Mouse (Mus musculus) liver, embryonic 16.5 days (tissue): Measurements from ENCODE around the gene Slc25a4. TPM values are rescaled to one million over a fixed set of nuclear protein-coding genes. Genes with fewer than 3 reads are reported as not detected.
"Not testable (repeated sequence)": the region's sequence is repeated elsewhere in the genome, so short reads cannot be mapped to it uniquely, and the experiment has no call there.

Source experiments
- ATAC-seq: fragments of 200-750 bp; cut with Nextera tagmentation; 2 replicates; pipeline ENCODE4 v1.8.0; 2017; ENCODE audit warnings: low read depth, mild to moderate bottlenecking, moderate number of reproducible peaks, moderate library complexity
- H3K27ac ChIP-seq: fragments of 300-500 bp; sonication (generic); 2 replicates; pipeline ENCODE4 v1.5.1; 2014; ENCODE audit warnings: mild to moderate bottlenecking, low read length
- H3K27me3 ChIP-seq: fragments of 300-500 bp; sonication (generic); 2 replicates; pipeline ENCODE4 v1.6.1; 2014; ENCODE audit warnings: low read depth, low read length, mixed read lengths; ENCODE audit not compliant: control insufficient read depth, insufficient read depth
- H3K36me3 ChIP-seq: fragments of 300-500 bp; sonication (generic); 2 replicates; pipeline ENCODE4 v1.6.1; 2014; ENCODE audit warnings: mild to moderate bottlenecking; ENCODE audit not compliant: control insufficient read depth, insufficient read depth
- H3K4me1 ChIP-seq: fragments of 300-500 bp; sonication (generic); 2 replicates; pipeline ENCODE4 v1.6.1; 2014; ENCODE audit warnings: low read depth, low read length, mixed read lengths; ENCODE audit not compliant: control insufficient read depth
- H3K4me2 ChIP-seq: fragments of 300-500 bp; sonication (generic); 2 replicates; pipeline ENCODE4 v1.6.1; 2014; ENCODE audit warnings: low read depth, low read length, mixed read lengths
- H3K4me3 ChIP-seq: fragments of 300-500 bp; sonication (generic); 2 replicates; pipeline ENCODE4 v1.5.1; 2014; ENCODE audit warnings: low read depth, mild to moderate bottlenecking, low read length
- H3K9ac ChIP-seq: fragments of 300-500 bp; sonication (generic); 2 replicates; pipeline ENCODE4 v1.6.1; 2014; ENCODE audit warnings: low read depth, low read length
- H3K9me3 ChIP-seq: fragments of 300-500 bp; sonication (generic); replicated peaks from 2 replicates; pipeline ENCODE4 v1.6.1; 2016; ENCODE audit warnings: low read length; ENCODE audit not compliant: control insufficient read depth
- WGBS: fragments of 180-500 bp; shearing (Covaris S2); extraction: QIAGEN DNeasy Blood & Tissue Kit; methylation state at CpG from one replicate; pipeline ENCODE4 v1.1.7; 2014; ENCODE audit not compliant: insufficient replicate concordance; 5-methylcytosine and 5-hydroxymethylcytosine counted together
- polyA plus RNA-seq: library from polyadenylated mRNA; unstranded; fragments of >200 nt; fragmentation: Nextera tagmentation; extraction: Ambion mirVana; gene quantifications from 2 replicates; pipeline ENCODE4 v1.2.1, GENCODE M21; 2015

Gene Slc25a4
- polyA plus RNA-seq, 1 experiment from 2014 or later: 92.4 TPM

DNA sequence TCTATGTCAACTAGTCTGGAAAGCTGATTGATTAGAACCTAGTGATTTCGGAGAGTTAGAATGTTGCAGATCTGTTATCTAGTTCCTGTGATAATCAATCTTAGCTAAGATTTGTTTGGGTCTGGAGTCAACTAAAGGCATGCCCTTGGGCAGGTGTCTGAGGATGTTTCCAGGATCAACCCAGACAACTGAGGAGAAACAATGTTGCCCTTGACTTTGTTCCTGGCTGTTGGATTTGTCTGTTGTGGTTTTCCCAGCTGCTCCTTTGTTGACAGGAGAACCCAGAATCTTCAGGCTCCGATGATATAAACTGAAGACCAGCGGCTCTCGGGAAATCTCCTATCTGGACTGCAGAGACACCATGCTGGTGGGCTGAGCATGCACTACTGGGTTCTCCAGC is 23.7 kb upstream of the Slc25a4 start:
- no peak for ATAC-seq
- Histone ChIP-seq H3K4me2 (no peak overlapping the region), H3K9me3 (no peaks in the 10 kb centered on the region), H3K4me3 (no peak overlapping the region), H3K36me3 (no peaks in the 10 kb centered on the region), H3K27me3 (no peaks in the 10 kb centered on the region), H3K27ac (no peak overlapping the region), H3K4me1 (no peaks in the 10 kb centered on the region), H3K9ac (no peak overlapping the region)
- 63% methylated on average over 4 of the region's 4 CpGs for WGBS

DNA sequence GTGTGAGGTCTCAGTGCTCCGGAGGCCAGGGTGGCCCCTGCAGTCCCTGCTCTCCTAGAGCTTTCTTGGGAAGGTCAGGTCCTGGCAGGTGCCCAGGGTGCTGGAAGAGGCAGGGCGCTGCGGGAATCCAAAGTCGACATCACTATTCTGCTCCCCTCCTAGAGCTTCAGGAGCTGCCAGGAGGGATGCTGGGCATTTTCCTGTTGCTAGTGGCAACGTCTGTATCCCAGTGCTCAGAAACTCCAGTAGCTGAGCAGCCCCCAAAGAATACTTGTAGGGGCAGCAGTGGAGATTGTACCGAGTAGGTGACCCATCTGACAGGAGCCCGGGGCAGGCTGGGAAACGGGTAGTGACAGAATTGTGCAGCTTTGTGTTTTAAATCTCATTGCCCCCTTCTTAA is 21.7 kb upstream of the Slc25a4 start:
- H3K27ac ChIP-seq: no peak overlapping the region
- H3K4me2 ChIP-seq: no peak overlapping the region
- no peaks in the 10 kb centered on the region for H3K27me3 ChIP-seq
- 47% methylated on average over 8 of the region's 8 CpGs for WGBS
- no peak for ATAC-seq
- no peak overlapping the region for H3K9ac ChIP-seq
- H3K36me3 ChIP-seq: no peaks in the 10 kb centered on the region
- H3K9me3 ChIP-seq: no peaks in the 10 kb centered on the region
- no peak overlapping the region for H3K4me3 ChIP-seq
- no peaks in the 10 kb centered on the region for H3K4me1 ChIP-seq

DNA sequence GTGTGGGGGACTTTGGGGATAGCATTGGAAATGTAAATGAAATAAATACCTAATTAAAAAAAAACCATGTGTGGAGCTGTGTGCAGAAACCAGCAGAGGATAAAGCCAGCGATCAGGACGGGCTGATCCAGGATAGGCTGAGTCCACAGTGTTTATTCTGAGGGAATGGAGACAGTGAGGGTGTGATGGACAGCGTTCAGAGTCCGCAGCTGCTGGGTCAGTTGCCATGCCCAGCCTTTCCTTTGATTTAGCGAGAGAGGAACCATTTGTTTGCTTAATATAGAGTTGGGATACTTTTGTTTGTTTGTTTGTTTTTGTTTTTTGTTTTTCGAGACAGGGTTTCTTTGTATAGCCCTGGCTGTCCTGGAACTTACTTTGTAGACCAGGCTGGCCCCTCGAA is 20.9 kb upstream of the Slc25a4 start:
- not testable (repeated sequence) for H3K4me3 ChIP-seq, H3K4me2 ChIP-seq, ATAC-seq, H3K9ac ChIP-seq, H3K9me3 ChIP-seq, H3K36me3 ChIP-seq, H3K27ac ChIP-seq, H3K4me1 ChIP-seq, H3K27me3 ChIP-seq
- 53% methylated on average over 7 of the region's 7 CpGs for WGBS

DNA sequence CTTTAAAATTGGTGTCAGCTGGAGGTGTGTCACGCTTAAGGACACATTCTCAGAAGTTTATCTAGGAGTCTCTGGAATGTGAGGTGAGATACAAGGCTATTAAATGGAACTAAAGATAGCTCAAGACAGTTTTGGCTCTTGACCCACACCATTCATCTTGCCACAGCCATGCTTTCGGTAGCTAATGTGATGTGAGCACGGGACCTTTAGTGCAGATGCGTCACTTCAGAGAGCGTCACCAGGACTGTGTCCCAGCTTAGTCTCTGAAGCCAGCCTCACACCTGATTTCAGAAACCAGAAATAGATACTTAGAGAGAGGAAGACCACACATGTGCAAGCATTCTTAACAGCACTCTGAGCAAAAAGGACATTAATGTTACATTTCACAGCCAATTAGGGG is 15.5 kb upstream of the Slc25a4 start:
- no peaks in the 10 kb centered on the region for H3K4me1 ChIP-seq
- H3K36me3 ChIP-seq: no peaks in the 10 kb centered on the region
- H3K9me3 ChIP-seq: no peaks in the 10 kb centered on the region
- H3K27me3 ChIP-seq: no peaks in the 10 kb centered on the region
- no peak overlapping the region for H3K9ac ChIP-seq
- 71% methylated on average over 5 of the region's 5 CpGs for WGBS
- H3K4me3 ChIP-seq: no peak overlapping the region
- H3K27ac ChIP-seq: no peak overlapping the region
- no peak for ATAC-seq
- no peak overlapping the region for H3K4me2 ChIP-seq

DNA sequence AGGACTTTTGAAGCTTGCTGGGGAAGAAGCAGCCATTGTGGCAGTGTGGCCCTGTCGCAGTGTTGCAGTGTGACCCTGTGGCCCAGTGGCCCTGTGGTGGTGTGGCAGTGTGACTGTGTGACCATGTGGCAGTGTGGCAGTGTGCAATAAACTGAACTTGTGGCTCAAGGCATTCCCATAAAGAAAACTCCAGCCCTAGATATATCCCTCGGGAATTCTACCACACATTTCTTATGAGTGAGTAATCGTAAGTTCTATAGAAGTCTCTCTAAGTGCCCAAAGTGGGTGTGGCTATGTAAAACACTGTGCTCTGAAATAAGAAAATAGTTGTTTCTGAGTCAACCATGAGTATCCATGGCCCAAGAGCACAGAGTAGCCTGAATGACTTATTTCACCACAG is 14.4 kb upstream of the Slc25a4 start:
- H3K27me3 ChIP-seq: no peaks in the 10 kb centered on the region
- no peak overlapping the region for H3K9ac ChIP-seq
- no peak for ATAC-seq
- no peak overlapping the region for H3K4me3 ChIP-seq
- no peak overlapping the region for H3K27ac ChIP-seq
- H3K4me1 ChIP-seq: no peaks in the 10 kb centered on the region
- H3K4me2 ChIP-seq: no peak overlapping the region
- H3K9me3 ChIP-seq: no peaks in the 10 kb centered on the region
- H3K36me3 ChIP-seq: no peaks in the 10 kb centered on the region
- WGBS: 56% methylated on average over 3 of the region's 3 CpGs

DNA sequence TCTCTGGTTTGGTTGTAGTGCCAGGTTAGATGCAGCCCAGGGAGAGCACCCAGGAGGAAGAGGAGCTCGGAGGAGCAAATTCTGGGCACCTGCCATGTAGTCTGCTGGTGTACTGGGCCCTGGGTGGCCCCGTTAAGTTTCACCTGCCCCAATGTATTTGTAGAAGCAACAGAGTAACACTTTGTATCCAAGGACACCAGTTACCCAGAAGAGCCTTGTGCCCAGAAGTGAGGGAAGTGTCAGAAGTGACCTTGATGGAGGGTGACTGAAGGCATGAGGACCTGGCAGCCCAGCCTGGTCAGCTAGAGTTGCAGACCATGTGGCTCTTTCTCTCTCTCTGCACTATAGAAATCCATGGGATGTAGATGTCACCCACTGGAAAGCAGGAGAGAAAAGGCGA is 9.5 kb upstream of the Slc25a4 start:
- H3K4me2 ChIP-seq: no peak overlapping the region
- WGBS: 47% methylated on average over 3 of the region's 3 CpGs
- ATAC-seq: no peak
- no peak overlapping the region for H3K9ac ChIP-seq
- H3K27ac ChIP-seq: no peak overlapping the region
- no peaks in the 10 kb centered on the region for H3K36me3 ChIP-seq
- H3K4me3 ChIP-seq: no peak overlapping the region
- H3K27me3 ChIP-seq: no peaks in the 10 kb centered on the region
- no peaks in the 10 kb centered on the region for H3K4me1 ChIP-seq
- H3K9me3 ChIP-seq: no peaks in the 10 kb centered on the region

DNA sequence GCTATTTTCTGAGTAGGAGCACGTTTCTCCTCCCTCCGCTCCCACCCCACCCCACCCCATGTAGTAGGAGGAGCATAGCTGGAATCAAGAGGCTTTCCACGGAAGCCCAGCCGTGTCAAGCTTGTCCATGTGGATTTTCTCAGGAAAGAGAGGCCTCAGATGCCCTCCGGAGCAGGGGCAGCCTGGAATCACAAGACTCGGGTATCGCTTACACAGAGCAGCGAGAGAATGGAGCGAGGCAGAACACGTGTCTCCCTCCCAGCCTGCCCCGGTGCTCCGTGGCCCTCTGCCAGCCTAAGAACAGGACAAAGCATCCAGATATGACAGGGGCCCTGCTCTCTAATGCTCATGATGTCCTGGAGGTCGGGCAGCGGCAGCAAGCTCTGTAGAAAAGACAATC is 5.8 kb upstream of the Slc25a4 start:
- H3K27me3 ChIP-seq: no peaks in the 10 kb centered on the region
- H3K4me1 ChIP-seq: peaks cover under 1% of the 10 kb centered on the region
- WGBS: 8% methylated on average over 14 of the region's 14 CpGs
- ATAC-seq: peak; percentile 68
- peak overlapping the region; percentile 41; the same call in 1 of the 2 replicates for H3K9ac ChIP-seq
- peak overlapping the region; percentile 68 for H3K4me2 ChIP-seq
- H3K27ac ChIP-seq: no peak overlapping the region
- H3K9me3 ChIP-seq: no peaks in the 10 kb centered on the region
- no peaks in the 10 kb centered on the region for H3K36me3 ChIP-seq
- peak overlapping the region; percentile 49 for H3K4me3 ChIP-seq

DNA sequence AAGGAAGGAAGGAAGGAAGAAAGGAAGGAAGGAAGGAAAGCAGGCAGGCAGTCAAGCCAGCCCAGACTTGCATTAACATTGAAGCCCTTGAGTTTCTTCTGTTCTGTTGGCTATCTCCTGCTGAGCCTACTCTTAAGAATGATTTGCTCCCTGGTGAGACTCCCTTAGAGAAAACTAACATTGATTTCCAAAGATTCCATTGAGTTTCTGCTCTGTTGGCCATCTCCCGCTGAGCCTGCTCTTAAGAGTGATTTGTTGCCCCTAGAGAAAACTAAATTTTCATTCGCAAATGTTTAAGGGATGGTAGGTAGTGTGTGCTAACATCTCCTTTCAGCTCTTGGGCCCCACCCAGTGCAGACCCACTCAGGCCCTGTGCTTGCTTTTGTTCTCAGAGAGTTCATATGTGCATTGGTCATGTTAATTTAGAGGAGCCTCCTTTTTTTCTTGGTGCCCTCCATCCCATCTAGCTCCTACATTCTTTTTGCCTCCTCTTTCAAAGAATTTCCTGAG is 2.9 kb upstream of the Slc25a4 start:
- no peak for ATAC-seq
- 65% methylated on average over 2 of the region's 2 CpGs for WGBS

DNA sequence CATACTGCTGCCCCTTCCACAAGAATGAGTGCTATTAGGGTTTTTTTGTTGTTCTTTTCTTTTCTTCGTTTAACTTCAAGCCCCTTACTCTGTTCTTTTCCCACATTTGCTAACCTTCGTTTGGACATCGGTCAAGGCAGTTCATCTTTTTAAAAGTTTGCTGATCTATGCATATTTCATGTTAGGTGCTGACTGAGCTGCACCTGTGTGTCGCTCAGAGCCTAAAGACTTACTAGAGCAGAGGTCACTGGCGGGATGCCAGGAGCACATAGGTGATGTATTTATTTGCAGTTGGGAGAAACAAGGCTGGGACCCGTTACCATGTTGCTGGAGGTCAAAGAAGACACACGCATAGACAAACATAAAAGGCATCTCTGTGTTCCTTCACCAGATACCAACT is 1.1 kb upstream of the Slc25a4 start:
- Histone ChIP-seq H3K36me3 (no peaks in the 10 kb centered on the region; the same call in 1 of the 2 replicates), H3K4me2 (no peak overlapping the region), H3K9ac (no peak overlapping the region), H3K4me1 (peaks cover 10% of the 10 kb centered on the region), H3K9me3 (no peaks in the 10 kb centered on the region), H3K4me3 (no peak overlapping the region), H3K27me3 (no peaks in the 10 kb centered on the region), H3K27ac (no peak overlapping the region)
- WGBS: 61% methylated on average over 7 of the region's 7 CpGs
- peak; percentile 41; the same call in 1 of the 2 replicates for ATAC-seq

More for the DNA sequence above, 2.9 kb upstream of the Slc25a4 start:
- Histone ChIP-seq H3K4me3 (no peak overlapping the region), H3K9me3 (no peaks in the 10 kb centered on the region), H3K36me3 (no peaks in the 10 kb centered on the region), H3K4me2 (no peak overlapping the region), H3K27ac (no peak overlapping the region), H3K9ac (no peak overlapping the region), H3K4me1 (peaks cover 10% of the 10 kb centered on the region), H3K27me3 (no peaks in the 10 kb centered on the region)
